Mouse (Mus musculus) liver, adult (tissue): ENCODE measurements around the gene Aspdh.

Experiments used
- GATA4 ChIP-seq: IDR thresholded peaks from 2 replicates; pipeline ENCODE4 v1.6.1; 2014; ENCODE audit warnings: mild to moderate bottlenecking, low read length; ENCODE audit not compliant: insufficient replicate concordance

Aspdh gene

GRCm38 (mm10) chr7:44500046-44500445 lies 34.9 kb downstream of the Aspdh start:
- no peak for TF ChIP-seq GATA4

- TF ChIP-seq GATA4: no peak
These were observed 36.4 kb downstream of the Aspdh start for GRCm38 (mm10) chr7:44501563-44502115.

- no peak for TF ChIP-seq GATA4
These were observed 42.3 kb downstream of the Aspdh start for GRCm38 (mm10) chr7:44507491-44507890.
